ENCODE assay signal across 12 mouse cellular contexts in the genomic region with DNA sequence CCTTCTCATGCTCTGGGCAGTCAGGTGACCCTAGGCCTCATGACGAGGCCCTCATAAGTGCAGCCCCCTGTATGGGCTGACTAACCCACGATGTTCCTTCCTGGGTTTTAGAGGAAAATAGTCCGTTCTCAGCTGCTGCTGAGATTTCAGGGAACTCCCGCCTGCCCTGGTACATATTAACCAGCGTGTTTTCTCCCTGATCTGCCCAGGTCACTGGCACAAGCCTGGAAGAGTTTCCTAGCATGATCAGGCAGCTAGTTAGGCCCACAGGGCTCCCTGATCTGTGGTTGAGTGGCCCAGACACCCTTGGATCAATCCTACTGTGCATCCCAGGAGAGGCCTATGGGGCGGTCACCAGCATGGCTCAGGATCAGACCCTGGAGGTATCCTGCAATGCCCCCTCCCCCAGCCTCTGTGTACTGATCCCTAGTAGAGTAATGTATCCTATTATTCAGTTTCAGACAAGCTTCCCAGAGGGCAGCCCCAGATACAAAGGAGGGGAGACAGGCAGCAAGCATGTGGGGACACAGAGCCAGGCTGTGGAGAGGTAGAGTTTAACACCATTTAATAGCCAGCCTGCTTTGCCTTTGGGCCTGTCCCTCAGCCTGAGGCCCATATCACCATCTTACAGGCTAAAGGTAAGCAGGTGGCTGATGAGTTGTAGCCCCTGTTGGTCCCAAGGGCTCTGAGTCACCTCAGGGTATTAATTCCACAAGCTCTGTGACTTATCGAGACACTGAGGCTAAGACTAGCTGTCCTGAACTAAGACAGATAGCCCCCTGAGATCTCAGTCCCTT. TPM values are rescaled to one million over a fixed set of nuclear protein-coding genes. Genes with fewer than 3 reads are reported as not detected.
A peak's percentile ranks its signal among the peaks of the same experiment; 100 is the strongest.
DNase-seq lines count a peak whose midpoint lies in the region; ATAC-seq lines count a peak whose summit lies in the region.
"Had no signal": no experiment of that assay in that cellular context is flagged by ENCODE, and none has a peak within 500 bp of the region (broad histone marks: within the 10 kb centered on the region; RNA-seq: fewer than 3 reads in every experiment).

No protein-coding gene starts in this region.

- peaks cover 44% of the 10 kb centered on the region for H3K4me1 ChIP-seq in midbrain, embryonic 10.5 days
- peaks cover 29% of the 10 kb centered on the region for H3K4me1 ChIP-seq in midbrain, embryonic 15.5 days
- H3K4me1 ChIP-seq in hindbrain, embryonic 14.5 days (replicated peaks; ENCODE audit: control insufficient read depth, insufficient read depth, low read length), result peaks cover 14% of the 10 kb centered on the region; the same call in 1 of the 2 replicates
- H3K4me1 ChIP-seq in stomach, embryonic 15.5 days, result peaks cover 50% of the 10 kb centered on the region

- peak overlapping the region; percentile 10 for H3K27ac ChIP-seq in midbrain, embryonic 10.5 days (replicated peaks)
- H3K27ac ChIP-seq in midbrain, embryonic 15.5 days, result no peak overlapping the region
- H3K27ac ChIP-seq in hindbrain, embryonic 14.5 days, result no peak overlapping the region
- H3K27ac ChIP-seq in stomach, embryonic 15.5 days, result peak overlapping the region; percentile 45
- H3K27ac ChIP-seq: layer of hippocampus, adult 2 months; neural tube, embryonic 12.5 days had no signal

- no peak overlapping the region for H3K4me3 ChIP-seq in midbrain, embryonic 10.5 days
- H3K4me3 ChIP-seq in midbrain, embryonic 15.5 days, result no peak overlapping the region
- no peak overlapping the region for H3K4me3 ChIP-seq in hindbrain, embryonic 14.5 days (replicated peaks; ENCODE audit: low read length)
- H3K4me3 ChIP-seq in stomach, embryonic 15.5 days (replicated peaks), result no peak overlapping the region
- H3K4me3 ChIP-seq: layer of hippocampus, adult 2 months; neural tube, embryonic 12.5 days had no signal

- DNase-seq in midbrain, embryonic 10.5 days (ENCODE audit: low spot score), result no peak
- no peak for DNase-seq in hindbrain, embryonic 14.5 days (ENCODE audit: low spot score)
- DNase-seq in kidney, postnatal 14 days, result peak; percentile 80
- DNase-seq in T-cell, adult 2 months (ENCODE audit: low spot score), result no peak
- DNase-seq in layer of hippocampus, adult 8-10 months (ENCODE audit: low spot score in 2 of 2), result no peak
- DNase-seq: adrenal gland, postnatal 25 days; embryo, embryonic 11 days had no signal

- peaks cover 34% of the 10 kb centered on the region for H3K27me3 ChIP-seq in midbrain, embryonic 10.5 days (ENCODE audit: low read depth, poor library complexity, severe bottlenecking)
- H3K27me3 ChIP-seq in midbrain, embryonic 15.5 days (replicated peaks), result no peaks in the 10 kb centered on the region
- H3K27me3 ChIP-seq in hindbrain, embryonic 14.5 days (ENCODE audit: control insufficient read depth, insufficient read depth, low read length), result no peaks in the 10 kb centered on the region
- H3K27me3 ChIP-seq in stomach, embryonic 15.5 days (replicated peaks), result no peaks in the 10 kb centered on the region
- H3K27me3 ChIP-seq: neural tube, embryonic 12.5 days had no signal

- no peak for ATAC-seq in midbrain, embryonic 15.5 days (replicated peaks)
- no peak for ATAC-seq in hindbrain, embryonic 14.5 days (ENCODE audit: low FRiP score)
- ATAC-seq in stomach, embryonic 15.5 days (ENCODE audit: insufficient read depth, low FRiP score, low read depth), result no peak

- no peaks in the 10 kb centered on the region for H3K9me3 ChIP-seq in midbrain, embryonic 10.5 days (replicated peaks)
- no peaks in the 10 kb centered on the region for H3K9me3 ChIP-seq in midbrain, embryonic 15.5 days
- no peaks in the 10 kb centered on the region for H3K9me3 ChIP-seq in hindbrain, embryonic 14.5 days (ENCODE audit: control insufficient read depth, low read length)
- no peaks in the 10 kb centered on the region for H3K9me3 ChIP-seq in stomach, embryonic 15.5 days
- H3K9me3 ChIP-seq: neural tube, embryonic 12.5 days had no signal

- H3K9ac ChIP-seq in midbrain, embryonic 15.5 days, result no peak overlapping the region
- 0 out of 2 replicates have a peak overlapping the region, but pooled peaks have one; percentile 16 for H3K9ac ChIP-seq in hindbrain, embryonic 14.5 days
- no peak overlapping the region for H3K9ac ChIP-seq in stomach, embryonic 15.5 days
- H3K9ac ChIP-seq: neural tube, embryonic 12.5 days had no signal

- 87% methylated on average over 7 of the region's 7 CpGs for WGBS in midbrain, embryonic 10.5 days
- 78% methylated on average over 7 of the region's 7 CpGs for WGBS in midbrain, embryonic 15.5 days
- 65% methylated on average over 7 of the region's 7 CpGs for WGBS in hindbrain, embryonic 14.5 days
- WGBS in stomach, embryonic 15.5 days, result 63% methylated on average over 7 of the region's 7 CpGs

- no peak overlapping the region for H3K4me2 ChIP-seq in midbrain, embryonic 15.5 days
- no peak overlapping the region for H3K4me2 ChIP-seq in hindbrain, embryonic 14.5 days (replicated peaks)
- no peak overlapping the region for H3K4me2 ChIP-seq in stomach, embryonic 15.5 days
- H3K4me2 ChIP-seq: neural tube, embryonic 12.5 days had no signal

- 0 out of 2 replicates have a peak, but pooled peaks cover 4% of the 10 kb centered on the region for H3K36me3 ChIP-seq in midbrain, embryonic 10.5 days
- no peaks in the 10 kb centered on the region for H3K36me3 ChIP-seq in midbrain, embryonic 15.5 days (replicated peaks)
- no peaks in the 10 kb centered on the region for H3K36me3 ChIP-seq in hindbrain, embryonic 14.5 days (replicated peaks; ENCODE audit: control insufficient read depth, insufficient read depth)
- H3K36me3 ChIP-seq in stomach, embryonic 15.5 days, result 0 out of 2 replicates have a peak, but pooled peaks cover 4% of the 10 kb centered on the region

RNA-seq across cellular contexts. Expression of a gene that starts 3.8 kb away (rescaled TPM):
- polyA plus RNA-seq in midbrain, embryonic 10.5 days (2016; fragmentation: Nextera tagmentation; extraction: Ambion mirVana), result 23.1 and 24.3 TPM in 2 replicates
- 21.2 and 22.8 TPM in 2 replicates for polyA plus RNA-seq in midbrain, embryonic 15.5 days (2015; fragmentation: Nextera tagmentation; extraction: Ambion mirVana)
- 33.3 and 33.5 TPM in 2 replicates for polyA plus RNA-seq in hindbrain, embryonic 14.5 days (2014; fragmentation: Nextera tagmentation; extraction: Ambion mirVana)
- 52.5 and 54.3 TPM in 2 replicates for polyA plus RNA-seq in stomach, embryonic 15.5 days (2015; fragmentation: Nextera tagmentation; extraction: Ambion mirVana)
- total RNA-seq in layer of hippocampus, adult 8-10 months (2022), result 10 to 100 TPM; 17.8 to 27.6 (median 21.7) TPM

RNA-seq across cellular contexts. Expression of a gene that starts 24.8 kb away (rescaled TPM):
- 23.1 and 23.3 TPM in 2 replicates for polyA plus RNA-seq in midbrain, embryonic 10.5 days (2016; fragmentation: Nextera tagmentation; extraction: Ambion mirVana)
- 25.1 and 29.3 TPM in 2 replicates for polyA plus RNA-seq in midbrain, embryonic 15.5 days (2015; fragmentation: Nextera tagmentation; extraction: Ambion mirVana)
- 31.0 and 37.0 TPM in 2 replicates for polyA plus RNA-seq in hindbrain, embryonic 14.5 days (2014; fragmentation: Nextera tagmentation; extraction: Ambion mirVana)
- 50.5 and 52.4 TPM in 2 replicates for polyA plus RNA-seq in stomach, embryonic 15.5 days (2015; fragmentation: Nextera tagmentation; extraction: Ambion mirVana)
- 10 to 100 TPM; 12.2 to 22.0 (median 18.0) TPM for total RNA-seq in layer of hippocampus, adult 8-10 months (2022)

RNA-seq across cellular contexts. Expression of a gene that starts 43.3 kb away (rescaled TPM):
- 4.3 and 6.9 TPM in 2 replicates for polyA plus RNA-seq in midbrain, embryonic 10.5 days (2016; fragmentation: Nextera tagmentation; extraction: Ambion mirVana)
- 26.0 and 27.8 TPM in 2 replicates for polyA plus RNA-seq in midbrain, embryonic 15.5 days (2015; fragmentation: Nextera tagmentation; extraction: Ambion mirVana)
- polyA plus RNA-seq in hindbrain, embryonic 14.5 days (2014; fragmentation: Nextera tagmentation; extraction: Ambion mirVana), result 23.3 and 28.0 TPM in 2 replicates
- 3.3 and 3.8 TPM in 2 replicates for polyA plus RNA-seq in stomach, embryonic 15.5 days (2015; fragmentation: Nextera tagmentation; extraction: Ambion mirVana)
- 100 to 1,000 TPM in 2 of 4 experiments, 10 to 100 TPM in 2; 90.3 to 125 (median 102) TPM for total RNA-seq in layer of hippocampus, adult 8-10 months (2022)
- total RNA-seq: MEL had no signal

RNA-seq across cellular contexts. Expression of a gene that starts 57.4 kb away (rescaled TPM):
- polyA plus RNA-seq in midbrain, embryonic 10.5 days (2016; fragmentation: Nextera tagmentation; extraction: Ambion mirVana), result 1.0 and 1.2 TPM in 2 replicates
- polyA plus RNA-seq in midbrain, embryonic 15.5 days (2015; fragmentation: Nextera tagmentation; extraction: Ambion mirVana), result 0.54 and 0.59 TPM in 2 replicates
- polyA plus RNA-seq in hindbrain, embryonic 14.5 days (2014; fragmentation: Nextera tagmentation; extraction: Ambion mirVana), result 0.72 and 0.98 TPM in 2 replicates
- 1.5 and 2.3 TPM in 2 replicates for polyA plus RNA-seq in stomach, embryonic 15.5 days (2015; fragmentation: Nextera tagmentation; extraction: Ambion mirVana)
- 1 to 10 TPM; 2.6 to 5.3 (median 3.8) TPM for total RNA-seq in layer of hippocampus, adult 8-10 months (2022)

Comparison
In these comparisons a context has a peak if more than half of its experiments do, and no peak if none do; other contexts are left out.
1. H3K27ac ChIP-seq: peak in midbrain, embryonic 10.5 days (single experiment) and stomach, embryonic 15.5 days (single experiment); none in midbrain, embryonic 15.5 days (single experiment) and hindbrain, embryonic 14.5 days (single experiment).